Mouse (Mus musculus): ENCODE measurements at regions not wholly inside any gene's neighbourhood (a gene's known extent, or its start where the extent isn't known, plus 50 kb on each side); places are given as distances from the start of the nearest gene placed in this dataset.

GRCm38 (mm10) chr2:108686019-108686743 lies 594.4 kb upstream of the Kif18a start:
- TF ChIP-seq CTCF (IDR thresholded peaks at IDR 0.05) (no peak), EP300 (IDR thresholded peaks at IDR 0.05) (no peak)

Measured in lung, postnatal 0 days (tissue).